Mouse (Mus musculus): ENCODE data around the gene 1700007K13Rik. TPM values are rescaled to one million over a fixed set of nuclear protein-coding genes. Genes with fewer than 3 reads are reported as not detected.

Gene 1700007K13Rik
- polyA plus RNA-seq, 1 experiment from 2014 or later, result 0.26 TPM

DNA sequence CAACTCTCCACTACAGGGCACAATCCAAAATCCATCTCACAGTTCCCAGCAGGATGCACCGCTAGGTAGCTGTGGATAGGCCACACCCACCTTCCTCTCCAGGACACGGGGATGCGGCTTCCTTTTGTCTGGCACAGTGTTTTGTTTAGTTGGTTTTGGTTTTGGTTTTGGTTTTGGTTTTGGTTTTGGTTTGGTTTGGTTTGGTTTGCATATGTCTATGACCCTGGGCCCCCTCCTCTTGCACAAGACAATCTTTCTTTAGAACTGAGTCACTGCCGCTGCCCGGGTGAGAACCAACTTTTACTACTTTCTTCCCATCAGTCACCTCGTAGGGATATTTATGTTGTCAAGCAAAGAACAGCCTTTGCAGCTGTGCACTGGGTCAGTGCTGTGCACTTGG, 25.3 kb downstream of the 1700007K13Rik start:
- no peaks in the 10 kb centered on the region for H3K36me3 ChIP-seq
- H3K9ac ChIP-seq, result no peak overlapping the region
- 67% methylated on average over 6 of the region's 6 CpGs for WGBS
- H3K4me2 ChIP-seq, result no peak overlapping the region
- no peaks in the 10 kb centered on the region for H3K9me3 ChIP-seq (replicated peaks)
- ATAC-seq (replicated peaks; ENCODE audit: insufficient number of reproducible peaks, insufficient read depth, low FRiP score, low read depth), result no peak
- H3K27me3 ChIP-seq, result 0 out of 2 replicates have a peak, but pooled peaks cover 5% of the 10 kb centered on the region
- no peak overlapping the region for H3K4me3 ChIP-seq
- H3K4me1 ChIP-seq (replicated peaks), result 0 out of 2 replicates have a peak, but pooled peaks cover under 1% of the 10 kb centered on the region
- no peak overlapping the region for H3K27ac ChIP-seq

- ATAC-seq (replicated peaks; ENCODE audit: insufficient number of reproducible peaks, insufficient read depth, low FRiP score, low read depth), result no peak
- 78% methylated on average over 11 of the region's 11 CpGs for WGBS
These were observed 30.7 kb downstream of the 1700007K13Rik start for GRCm38 (mm10) chr2:28435401-28435800.

GRCm38 (mm10) chr2:28433512-28433911, 32.6 kb downstream of the 1700007K13Rik start:
- 17% methylated on average over 1 of the region's 2 CpGs for WGBS
- no peak for ATAC-seq (replicated peaks; ENCODE audit: insufficient number of reproducible peaks, insufficient read depth, low FRiP score, low read depth)
- no peak overlapping the region for H3K27ac ChIP-seq

More at GRCm38 (mm10) chr2:28435401-28435800, 30.7 kb downstream of the 1700007K13Rik start:
- Histone ChIP-seq H3K9ac (no peak overlapping the region), H3K27ac (no peak overlapping the region), H3K9me3 (replicated peaks) (no peaks in the 10 kb centered on the region), H3K4me1 (replicated peaks) (peaks cover 3% of the 10 kb centered on the region; the same call in 1 of the 2 replicates), H3K4me2 (no peak overlapping the region), H3K27me3 (no peaks in the 10 kb centered on the region), H3K4me3 (no peak overlapping the region), H3K36me3 (no peaks in the 10 kb centered on the region)

DNA sequence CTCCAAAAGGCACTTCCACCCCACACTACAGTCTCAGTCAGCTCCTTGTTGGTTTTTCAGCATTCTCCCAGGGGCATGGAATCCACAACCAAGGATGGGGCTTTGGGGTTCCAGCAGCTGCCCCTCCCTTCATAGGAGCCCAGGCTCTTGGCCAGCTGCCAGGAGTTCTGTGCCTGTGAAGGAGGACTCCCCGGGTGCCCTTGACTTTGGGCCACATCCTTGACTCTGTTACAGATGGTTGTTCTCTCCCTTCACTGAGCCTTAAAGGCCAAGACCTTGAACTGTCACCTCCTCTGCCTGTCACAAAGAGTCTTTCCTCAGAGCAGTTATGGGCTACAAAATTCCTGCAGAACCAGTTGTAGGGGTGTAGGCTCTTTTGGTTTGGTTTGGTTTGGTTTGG, 33.3 kb downstream of the 1700007K13Rik start:
- no peak overlapping the region for H3K4me2 ChIP-seq
- no peak for ATAC-seq (replicated peaks; ENCODE audit: insufficient number of reproducible peaks, insufficient read depth, low FRiP score, low read depth)
- H3K9me3 ChIP-seq (replicated peaks), result no peaks in the 10 kb centered on the region
- H3K4me3 ChIP-seq, result no peak overlapping the region
- 7% methylated on average over 1 of the region's 1 CpGs for WGBS
- H3K27ac ChIP-seq, result no peak overlapping the region
- H3K4me1 ChIP-seq (replicated peaks), result peaks cover 3% of the 10 kb centered on the region; the same call in 1 of the 2 replicates
- H3K27me3 ChIP-seq, result no peaks in the 10 kb centered on the region
- H3K9ac ChIP-seq, result no peak overlapping the region
- H3K36me3 ChIP-seq, result no peaks in the 10 kb centered on the region

More at GRCm38 (mm10) chr2:28433512-28433911, 32.6 kb downstream of the 1700007K13Rik start:
- Histone ChIP-seq H3K4me2 (no peak overlapping the region), H3K9ac (no peak overlapping the region), H3K36me3 (no peaks in the 10 kb centered on the region), H3K27me3 (no peaks in the 10 kb centered on the region), H3K4me1 (replicated peaks) (peaks cover 3% of the 10 kb centered on the region; the same call in 1 of the 2 replicates), H3K4me3 (no peak overlapping the region), H3K9me3 (replicated peaks) (no peaks in the 10 kb centered on the region)

DNA sequence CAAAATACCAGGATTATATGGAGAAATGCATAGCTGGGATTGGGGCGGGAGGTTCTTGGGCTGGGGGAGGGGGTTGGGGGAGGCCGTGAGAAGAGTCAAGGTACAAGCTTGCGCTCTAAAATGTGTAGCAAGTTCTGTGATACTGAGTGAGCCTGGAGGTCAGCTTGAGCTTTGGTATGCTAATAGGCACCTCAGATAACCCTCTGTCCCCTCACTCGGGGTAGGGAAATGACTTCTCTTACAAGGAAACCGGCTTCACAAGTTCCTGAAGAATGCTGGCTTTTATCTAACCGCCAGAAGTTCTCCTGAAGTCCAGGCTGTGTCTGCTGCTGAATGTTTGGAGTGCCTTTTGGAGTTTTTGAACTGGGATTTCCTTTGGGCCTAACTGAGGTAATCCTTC, 35.3 kb downstream of the 1700007K13Rik start:
- ATAC-seq (replicated peaks; ENCODE audit: insufficient number of reproducible peaks, insufficient read depth, low FRiP score, low read depth), result no peak

GRCm38 (mm10) chr2:28427226-28427625, 38.9 kb downstream of the 1700007K13Rik start:
- WGBS, result 81% methylated on average over 6 of the region's 6 CpGs
- H3K4me2 ChIP-seq, result no peak overlapping the region
- no peaks in the 10 kb centered on the region for H3K36me3 ChIP-seq
- no peak overlapping the region for H3K27ac ChIP-seq
- ATAC-seq (replicated peaks; ENCODE audit: insufficient number of reproducible peaks, insufficient read depth, low FRiP score, low read depth), result no peak
- no peak overlapping the region for H3K4me3 ChIP-seq
- no peak overlapping the region for H3K9ac ChIP-seq
- H3K27me3 ChIP-seq, result no peaks in the 10 kb centered on the region; the same call in 1 of the 2 replicates
- H3K4me1 ChIP-seq (replicated peaks), result no peaks in the 10 kb centered on the region
- H3K9me3 ChIP-seq (replicated peaks), result no peaks in the 10 kb centered on the region

More for the DNA sequence above, 35.3 kb downstream of the 1700007K13Rik start:
- H3K9ac ChIP-seq, result no peak overlapping the region
- WGBS, result 41% methylated on average over 6 of the region's 6 CpGs
- no peaks in the 10 kb centered on the region; the same call in 1 of the 2 replicates for H3K27me3 ChIP-seq
- H3K4me3 ChIP-seq, result no peak overlapping the region
- no peaks in the 10 kb centered on the region for H3K9me3 ChIP-seq (replicated peaks)
- no peak overlapping the region for H3K27ac ChIP-seq
- no peak overlapping the region for H3K4me2 ChIP-seq
- H3K4me1 ChIP-seq (replicated peaks), result peaks cover 3% of the 10 kb centered on the region; the same call in 1 of the 2 replicates
- H3K36me3 ChIP-seq, result no peaks in the 10 kb centered on the region

DNA sequence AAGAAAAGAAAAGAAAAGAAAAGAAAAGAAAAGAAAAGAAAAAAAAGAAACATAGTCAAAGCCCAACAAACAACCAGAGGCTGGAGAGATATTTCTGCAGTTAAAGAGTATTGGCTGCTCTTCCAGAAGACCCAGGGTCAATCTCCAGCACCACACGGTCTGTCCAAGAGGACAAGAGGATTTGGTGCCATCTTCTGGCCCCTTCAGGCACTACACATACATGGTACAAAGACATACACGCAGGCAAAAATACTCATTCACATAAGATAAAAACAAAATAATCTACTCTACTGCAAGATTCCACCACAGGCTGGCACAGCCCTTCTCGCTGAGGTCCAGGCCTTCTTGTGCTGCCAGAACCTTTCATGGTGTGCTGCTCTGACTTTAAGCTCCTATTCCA, 43.0 kb downstream of the 1700007K13Rik start:
- Histone ChIP-seq H3K4me3 (no peak overlapping the region), H3K4me2 (no peak overlapping the region), H3K4me1 (replicated peaks) (no peaks in the 10 kb centered on the region), H3K9ac (no peak overlapping the region), H3K36me3 (no peaks in the 10 kb centered on the region), H3K27ac (no peak overlapping the region), H3K27me3 (peaks cover 6% of the 10 kb centered on the region), H3K9me3 (replicated peaks) (no peaks in the 10 kb centered on the region)
- ATAC-seq (replicated peaks; ENCODE audit: insufficient number of reproducible peaks, insufficient read depth, low FRiP score, low read depth), result no peak
- WGBS, result 28% methylated on average over 3 of the region's 3 CpGs

GRCm38 (mm10) chr2:28419898-28420297, 46.2 kb downstream of the 1700007K13Rik start:
- ATAC-seq (replicated peaks; ENCODE audit: insufficient number of reproducible peaks, insufficient read depth, low FRiP score, low read depth), result no peak
- H3K4me1 ChIP-seq (replicated peaks), result peaks cover 18% of the 10 kb centered on the region

DNA sequence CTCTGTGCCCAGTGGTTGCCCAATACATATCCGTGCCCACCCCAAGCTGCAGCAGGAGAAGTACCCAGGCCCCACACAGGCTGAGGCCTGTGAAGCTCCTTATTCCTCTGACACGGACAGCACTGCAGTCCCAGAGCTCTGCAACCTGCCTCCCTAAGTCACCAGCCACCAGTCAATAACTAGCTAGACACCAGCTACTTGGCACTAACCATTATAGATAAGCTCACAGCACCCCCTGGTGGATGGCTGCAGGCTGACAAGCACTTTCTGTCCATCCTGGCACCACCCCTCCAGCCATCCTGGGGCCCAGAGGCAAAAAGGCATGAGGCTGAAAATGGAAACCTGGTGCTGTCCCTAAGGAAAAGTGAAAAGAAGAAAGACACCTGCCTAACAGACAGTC, 48.1 kb downstream of the 1700007K13Rik start:
- H3K27me3 ChIP-seq, result peaks cover 10% of the 10 kb centered on the region
- H3K9ac ChIP-seq, result no peak overlapping the region
- H3K27ac ChIP-seq, result no peak overlapping the region
- no peaks in the 10 kb centered on the region for H3K9me3 ChIP-seq (replicated peaks)
- ATAC-seq (replicated peaks; ENCODE audit: insufficient number of reproducible peaks, insufficient read depth, low FRiP score, low read depth), result no peak
- H3K36me3 ChIP-seq, result no peaks in the 10 kb centered on the region
- H3K4me3 ChIP-seq, result no peak overlapping the region
- H3K4me2 ChIP-seq, result no peak overlapping the region
- WGBS, result 35% methylated on average over 2 of the region's 2 CpGs
- H3K4me1 ChIP-seq (replicated peaks), result peaks cover 26% of the 10 kb centered on the region

More at GRCm38 (mm10) chr2:28419898-28420297, 46.2 kb downstream of the 1700007K13Rik start:
- H3K36me3 ChIP-seq, result no peaks in the 10 kb centered on the region
- peaks cover 10% of the 10 kb centered on the region for H3K27me3 ChIP-seq
- H3K4me2 ChIP-seq, result no peak overlapping the region
- no peak overlapping the region for H3K27ac ChIP-seq
- WGBS, result 26% methylated on average over 4 of the region's 4 CpGs
- no peak overlapping the region for H3K9ac ChIP-seq
- H3K4me3 ChIP-seq, result no peak overlapping the region
- H3K9me3 ChIP-seq (replicated peaks), result no peaks in the 10 kb centered on the region

GRCm38 (mm10) chr2:28416511-28416910, 49.6 kb downstream of the 1700007K13Rik start:
- no peaks in the 10 kb centered on the region for H3K9me3 ChIP-seq (replicated peaks)
- no peak overlapping the region for H3K9ac ChIP-seq
- H3K4me2 ChIP-seq, result no peak overlapping the region
- H3K27me3 ChIP-seq, result peaks cover 19% of the 10 kb centered on the region
- peak overlapping the region; percentile 49 for H3K27ac ChIP-seq
- no peaks in the 10 kb centered on the region for H3K36me3 ChIP-seq
- 100% methylated on average over 1 of the region's 1 CpGs for WGBS
- no peak overlapping the region for H3K4me3 ChIP-seq
- no peak for ATAC-seq (replicated peaks; ENCODE audit: insufficient number of reproducible peaks, insufficient read depth, low FRiP score, low read depth)
- H3K4me1 ChIP-seq (replicated peaks), result peaks cover 26% of the 10 kb centered on the region

DNA sequence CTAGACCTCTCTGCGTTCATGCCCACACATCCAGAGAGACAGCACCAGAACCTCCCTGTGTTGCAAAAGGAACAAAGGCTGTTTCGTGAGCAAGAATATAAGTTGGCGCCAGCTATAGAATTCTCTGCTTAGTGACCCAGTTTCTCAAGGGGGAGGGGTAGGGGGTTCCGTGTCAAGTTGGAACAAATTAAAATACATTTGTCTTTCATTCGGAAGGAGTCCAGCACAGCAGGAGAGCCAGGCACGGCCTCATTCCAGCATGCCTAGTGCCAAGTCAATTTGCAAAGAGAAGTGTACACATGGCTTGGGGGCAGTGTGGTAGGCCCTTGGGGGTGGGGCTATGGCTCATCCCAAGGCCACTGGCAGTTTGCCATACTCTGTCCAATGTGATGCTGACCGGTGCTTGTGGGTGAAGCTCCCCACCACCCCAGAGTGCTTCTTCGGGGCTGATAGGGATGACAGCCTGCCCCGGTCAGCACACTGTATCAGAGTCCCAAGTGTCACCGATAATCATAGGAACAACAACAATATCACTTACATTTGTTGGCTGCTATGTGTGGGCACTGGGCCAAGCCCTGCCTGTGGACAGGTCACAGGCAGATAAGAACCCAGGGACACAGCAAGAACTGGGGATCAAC, 50.6 kb downstream of the 1700007K13Rik start:
- 29% methylated on average over 10 of the region's 10 CpGs for WGBS
- Histone ChIP-seq H3K4me3 (no peak overlapping the region), H3K4me1 (replicated peaks) (peaks cover 26% of the 10 kb centered on the region), H3K4me2 (peak overlapping the region; percentile 19), H3K27ac (peak overlapping the region; percentile 49; the same call in 1 of the 2 replicates), H3K27me3 (peaks cover 19% of the 10 kb centered on the region), H3K36me3 (no peaks in the 10 kb centered on the region), H3K9me3 (replicated peaks) (no peaks in the 10 kb centered on the region), H3K9ac (no peak overlapping the region)
- peak; percentile 82 for ATAC-seq (replicated peaks; ENCODE audit: insufficient number of reproducible peaks, insufficient read depth, low FRiP score, low read depth)

DNA sequence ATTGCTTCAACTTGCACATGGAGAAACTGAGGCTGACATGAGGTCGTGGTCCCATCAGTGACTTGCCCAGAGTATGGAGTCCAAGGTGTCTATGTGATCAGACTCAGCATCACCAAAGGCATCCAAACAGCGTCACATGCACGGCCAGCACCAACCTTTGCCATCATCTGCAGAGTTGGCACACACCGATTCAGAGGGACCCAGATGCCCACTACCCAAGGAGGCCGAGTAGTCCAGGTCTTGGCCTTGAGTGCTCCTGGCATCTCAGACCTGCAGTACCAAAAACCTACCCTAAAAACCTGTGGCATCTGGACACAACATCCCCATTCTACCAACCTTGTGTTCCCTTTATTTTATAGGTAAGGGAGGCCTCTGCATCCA, 51.4 kb downstream of the 1700007K13Rik start:
- peak overlapping the region; percentile 19; the same call in 1 of the 2 replicates for H3K4me2 ChIP-seq
- no peaks in the 10 kb centered on the region for H3K9me3 ChIP-seq (replicated peaks)
- ATAC-seq (replicated peaks; ENCODE audit: insufficient number of reproducible peaks, insufficient read depth, low FRiP score, low read depth), result no peak
- peaks cover 26% of the 10 kb centered on the region for H3K4me1 ChIP-seq (replicated peaks)
- WGBS, result 87% methylated on average over 5 of the region's 5 CpGs
- no peaks in the 10 kb centered on the region for H3K36me3 ChIP-seq
- H3K27ac ChIP-seq, result 0 out of 2 replicates have a peak overlapping the region, but pooled peaks have one; percentile 28
- peaks cover 19% of the 10 kb centered on the region for H3K27me3 ChIP-seq
- no peak overlapping the region for H3K4me3 ChIP-seq
- H3K9ac ChIP-seq, result no peak overlapping the region

Data from heart, embryonic 15.5 days (tissue).